Mouse (Mus musculus): Measurements from ENCODE around the gene Rpp21.

Gene Rpp21

GRCm38 (mm10) chr17:36257969-36258368 lies at the start of gene Rpp21:
TSS of gene Rpp21 (minus strand) at chr17:36258069.
- no peak for DNase-seq (ENCODE audit: low spot score in 2 of 2)

GRCm38 (mm10) chr17:36286390-36286789 lies 28.5 kb upstream of the Rpp21 start, which contains the start of gene H2-M10.2:
TSS of gene H2-M10.2 (minus strand) at chr17:36286490.
- DNase-seq (ENCODE audit: low spot score in 2 of 2): no peak

- DNase-seq (ENCODE audit: low spot score in 2 of 2): no peak
Measured at GRCm38 (mm10) chr17:36281521-36282245, 23.8 kb upstream of the Rpp21 start.

GRCm38 (mm10) chr17:36274776-36275175 lies 16.9 kb upstream of the Rpp21 start:
- no peak for DNase-seq (ENCODE audit: low spot score in 2 of 2)

GRCm38 (mm10) chr17:36273796-36274195 lies 15.9 kb upstream of the Rpp21 start:
- DNase-seq (ENCODE audit: low spot score in 2 of 2): no peak

- DNase-seq (ENCODE audit: low spot score in 2 of 2): no peak
Measured at GRCm38 (mm10) chr17:36272643-36273366, 14.9 kb upstream of the Rpp21 start.

- DNase-seq (ENCODE audit: low spot score in 2 of 2): peak; percentile 78 to 94
Measured at GRCm38 (mm10) chr17:36271586-36272256, 13.9 kb upstream of the Rpp21 start, which contains the start of gene Trim39. TSS of gene Trim39 (minus strand) at chr17:36272247.

GRCm38 (mm10) chr17:36270956-36271585 lies 13.2 kb upstream of the Rpp21 start:
- DNase-seq (ENCODE audit: low spot score in 2 of 2): peak; percentile 89 to 94

GRCm38 (mm10) chr17:36265834-36266233 lies 8.0 kb upstream of the Rpp21 start:
- peak; percentile 22 to 77 for DNase-seq (ENCODE audit: low spot score in 2 of 2)

GRCm38 (mm10) chr17:36264273-36264925 lies 6.5 kb upstream of the Rpp21 start:
- no peak for DNase-seq (ENCODE audit: low spot score in 2 of 2)

- DNase-seq (ENCODE audit: low spot score in 2 of 2): no peak
Measured at GRCm38 (mm10) chr17:36261511-36262166, 3.8 kb upstream of the Rpp21 start.

GRCm38 (mm10) chr17:36257241-36257947 lies 475 bp downstream of the Rpp21 start:
- peak; percentile 77 to 81 for DNase-seq (ENCODE audit: low spot score in 2 of 2)

- no peak for DNase-seq (ENCODE audit: low spot score in 2 of 2)
Measured at GRCm38 (mm10) chr17:36253087-36253600, 4.7 kb downstream of the Rpp21 start.

GRCm38 (mm10) chr17:36252250-36252876 lies 5.5 kb downstream of the Rpp21 start:
- peak in 1 of 2 experiments; percentile 26 for DNase-seq (ENCODE audit: low spot score in 2 of 2)

GRCm38 (mm10) chr17:36248886-36249285 lies 9.0 kb downstream of the Rpp21 start:
- DNase-seq (ENCODE audit: low spot score in 2 of 2): no peak

GRCm38 (mm10) chr17:36245741-36246140 lies 12.1 kb downstream of the Rpp21 start:
- DNase-seq (ENCODE audit: low spot score in 2 of 2): no peak

- DNase-seq (ENCODE audit: low spot score in 2 of 2): no peak
Measured at GRCm38 (mm10) chr17:36244031-36244430, 13.8 kb downstream of the Rpp21 start.

- DNase-seq (ENCODE audit: low spot score in 2 of 2): no peak
Measured at GRCm38 (mm10) chr17:36240637-36241213, 17.1 kb downstream of the Rpp21 start.

- DNase-seq (ENCODE audit: low spot score in 2 of 2): no peak
Measured at GRCm38 (mm10) chr17:36237321-36237921, 20.4 kb downstream of the Rpp21 start.

All from spleen, postnatal 10 days (tissue).